Mouse (Mus musculus): Measurements from ENCODE around the gene Ptpn4.

- no peak for TF ChIP-seq POLR2A (IDR thresholded peaks at IDR 0.05; ENCODE audit: borderline replicate concordance, low read depth, low read length)
- no peak for TF ChIP-seq CTCF (IDR thresholded peaks at IDR 0.05; ENCODE audit: low read depth, low read length)
These were observed 102.6 kb downstream of the Ptpn4 start for GRCm38 (mm10) chr1:119734801-119735200.
